Mouse (Mus musculus): ENCODE results near the gene Mcrs1. TPM values are rescaled to one million over a fixed set of nuclear protein-coding genes. Genes with fewer than 3 reads are reported as not detected.

Mcrs1 gene
- polyA plus RNA-seq, 1 experiment from 2014 or later = 181 TPM

DNA sequence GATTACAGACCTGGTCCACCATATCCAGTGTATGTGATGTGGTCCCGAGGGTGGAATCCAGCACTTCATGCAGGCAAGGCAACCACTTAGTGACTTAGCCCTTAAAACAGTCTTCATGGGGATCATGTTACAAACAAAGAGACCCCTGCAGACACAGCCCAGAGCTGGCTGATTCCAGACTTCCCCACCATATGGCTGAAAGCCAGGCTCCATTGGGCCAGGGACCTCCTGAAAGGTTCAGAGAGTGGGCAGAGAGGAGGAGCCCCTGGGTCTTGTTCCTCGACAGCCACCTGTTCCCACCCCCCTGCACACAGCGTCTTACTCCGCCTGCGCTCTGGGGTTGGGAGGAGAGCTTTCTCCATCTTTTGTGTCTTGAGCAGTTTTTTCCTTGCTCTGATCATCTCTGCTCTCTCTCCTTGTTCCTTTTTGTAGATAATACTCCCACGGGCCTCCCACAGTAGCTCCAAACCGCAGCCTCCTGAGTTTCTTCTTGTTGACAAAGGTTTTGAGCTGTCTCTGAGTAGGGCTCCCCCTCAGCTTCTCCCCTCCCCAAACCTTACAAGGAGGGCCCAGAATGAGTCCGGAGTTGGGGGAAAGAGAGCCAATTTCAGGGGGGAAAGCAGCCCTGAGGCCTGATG, 30.3 kb downstream of the Mcrs1 start:
- no peak for ATAC-seq (ENCODE audit: low FRiP score, low TSS enrichment)
- WGBS = 9% methylated on average over 8 of the region's 8 CpGs

DNA sequence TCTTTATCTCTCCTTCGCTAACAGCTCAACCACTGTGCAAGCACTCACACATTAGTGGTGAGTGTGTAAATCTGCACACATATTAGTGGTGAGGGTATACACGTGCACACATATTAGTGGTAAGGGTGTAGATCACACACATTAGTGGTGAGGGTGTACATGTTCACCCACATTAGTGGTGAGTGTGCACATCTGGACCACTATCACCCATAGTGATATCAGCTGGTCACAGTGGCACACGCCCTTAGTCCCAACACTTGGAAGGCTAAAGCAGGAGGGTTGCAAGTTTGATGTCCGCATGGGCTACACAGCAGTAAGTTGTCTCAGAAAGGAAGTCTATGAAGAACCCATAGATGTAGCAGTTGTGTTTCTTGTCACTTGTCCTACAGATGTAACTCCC, 34.1 kb downstream of the Mcrs1 start:
- Histone ChIP-seq H3K4me2 (replicated peaks; ENCODE audit: low read depth, low read length) (no peak overlapping the region), H3K9ac (replicated peaks; ENCODE audit: low read length) (no peak overlapping the region), H3K4me1 (ENCODE audit: insufficient read depth, low read length) (peaks cover 6% of the 10 kb centered on the region), H3K27me3 (ENCODE audit: insufficient read depth, low read length) (peaks cover 29% of the 10 kb centered on the region), H3K27ac (ENCODE audit: low read length) (no peak overlapping the region), H3K4me3 (ENCODE audit: low read length) (no peak overlapping the region), H3K36me3 (ENCODE audit: insufficient read depth, low read length) (peaks cover 13% of the 10 kb centered on the region), H3K9me3 (ENCODE audit: low read length) (no peaks in the 10 kb centered on the region)
- WGBS = 93% methylated on average over 4 of the region's 4 CpGs
- no peak for ATAC-seq (ENCODE audit: low FRiP score, low TSS enrichment)

More for the DNA sequence above, 30.3 kb downstream of the Mcrs1 start:
- H3K36me3 ChIP-seq (ENCODE audit: insufficient read depth, low read length) = no peaks in the 10 kb centered on the region
- no peak overlapping the region for H3K4me3 ChIP-seq (ENCODE audit: low read length)
- peaks cover 66% of the 10 kb centered on the region for H3K27me3 ChIP-seq (ENCODE audit: insufficient read depth, low read length)
- H3K27ac ChIP-seq (ENCODE audit: low read length) = no peak overlapping the region
- peaks cover 36% of the 10 kb centered on the region for H3K4me1 ChIP-seq (ENCODE audit: insufficient read depth, low read length)
- H3K4me2 ChIP-seq (replicated peaks; ENCODE audit: low read depth, low read length) = no peak overlapping the region
- no peak overlapping the region for H3K9ac ChIP-seq (replicated peaks; ENCODE audit: low read length)
- no peaks in the 10 kb centered on the region for H3K9me3 ChIP-seq (ENCODE audit: low read length)

DNA sequence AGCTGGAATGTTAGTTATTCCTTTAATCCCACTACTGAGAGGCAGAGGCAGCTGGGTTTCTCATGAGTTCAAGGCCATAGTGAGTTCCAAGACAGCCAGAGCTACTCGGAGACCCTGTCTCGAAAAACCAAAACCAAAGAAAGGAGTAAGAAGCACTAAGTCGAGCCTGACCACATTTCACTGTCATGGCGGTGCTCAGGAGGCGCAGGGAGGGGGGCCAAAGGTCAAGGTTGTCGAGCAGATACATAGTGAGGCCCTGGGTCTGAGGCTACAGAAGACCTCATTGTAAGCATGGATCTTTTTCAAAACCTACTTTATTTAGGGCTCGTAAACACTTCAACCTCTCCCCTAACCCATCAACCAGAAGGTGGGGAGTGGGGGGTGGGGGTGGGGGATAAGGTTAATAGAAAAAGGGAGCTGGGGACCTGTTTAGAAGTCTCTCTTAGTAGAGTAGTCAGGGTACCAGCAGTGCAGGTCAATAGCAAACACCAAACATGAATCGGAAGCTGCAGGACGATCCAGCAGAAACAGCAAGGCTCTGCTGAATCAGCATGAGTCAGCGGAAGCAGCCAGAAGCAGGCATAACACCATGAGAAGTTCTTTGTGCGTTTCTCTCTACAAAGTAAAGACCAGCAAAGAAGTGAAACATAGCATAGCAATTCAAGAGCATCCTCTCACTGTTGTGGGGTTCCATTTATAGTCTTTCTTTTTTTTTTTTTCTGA, 35.9 kb downstream of the Mcrs1 start:
- Histone ChIP-seq H3K27me3 (ENCODE audit: insufficient read depth, low read length) (peaks cover 12% of the 10 kb centered on the region), H3K9me3 (ENCODE audit: low read length) (no peaks in the 10 kb centered on the region), H3K27ac (ENCODE audit: low read length) (no peak overlapping the region), H3K4me1 (ENCODE audit: insufficient read depth, low read length) (no peaks in the 10 kb centered on the region), H3K9ac (replicated peaks; ENCODE audit: low read length) (no peak overlapping the region), H3K4me2 (replicated peaks; ENCODE audit: low read depth, low read length) (no peak overlapping the region), H3K36me3 (ENCODE audit: insufficient read depth, low read length) (peaks cover 30% of the 10 kb centered on the region), H3K4me3 (ENCODE audit: low read length) (no peak overlapping the region)
- WGBS = 80% methylated on average over 11 of the region's 11 CpGs
- ATAC-seq (ENCODE audit: low FRiP score, low TSS enrichment) = no peak

DNA sequence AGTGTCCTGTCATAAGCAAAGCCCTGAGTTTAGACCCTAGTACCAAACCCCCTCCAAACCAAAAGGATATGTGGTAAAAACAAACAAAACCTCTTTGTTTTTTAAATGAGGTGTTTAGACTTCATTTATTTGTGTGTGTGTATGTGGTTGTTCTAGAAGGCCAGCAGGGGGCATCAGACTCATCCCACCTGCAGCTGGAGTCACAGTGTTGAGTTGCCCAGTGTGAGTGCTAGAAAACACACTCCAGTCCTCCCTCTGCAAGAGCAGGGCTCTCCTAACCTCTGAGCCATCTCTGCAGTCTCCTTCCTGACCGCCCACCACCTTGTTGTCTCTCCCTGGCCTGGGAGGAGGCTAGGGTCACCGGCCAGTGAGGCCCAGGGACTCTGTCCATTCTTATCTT, 36.8 kb downstream of the Mcrs1 start:
- 73% methylated on average over 2 of the region's 2 CpGs for WGBS

DNA sequence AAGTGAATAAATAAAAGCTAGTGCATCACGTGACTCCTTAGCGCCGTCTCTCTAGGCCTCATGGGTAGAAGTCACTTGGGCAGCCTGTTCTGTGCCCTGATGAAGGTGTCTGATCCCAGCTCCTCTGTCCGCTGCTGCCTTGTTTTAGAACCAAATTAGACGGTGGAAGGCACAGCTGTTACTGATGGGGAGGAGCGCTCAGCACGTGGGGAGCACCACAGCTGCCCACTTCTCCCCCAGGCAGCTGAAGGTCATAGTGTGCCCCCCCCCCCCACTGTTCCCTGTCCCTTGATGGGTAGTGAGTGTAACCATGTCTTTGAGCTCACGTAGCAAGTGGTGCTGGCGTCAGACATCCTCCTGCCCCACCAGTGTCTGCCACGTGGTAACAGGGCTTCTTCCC, 38.6 kb downstream of the Mcrs1 start:
- Histone ChIP-seq H3K9me3 (ENCODE audit: low read length) (no peaks in the 10 kb centered on the region), H3K36me3 (ENCODE audit: insufficient read depth, low read length) (peaks cover 47% of the 10 kb centered on the region), H3K4me2 (replicated peaks; ENCODE audit: low read depth, low read length) (no peak overlapping the region), H3K9ac (replicated peaks; ENCODE audit: low read length) (no peak overlapping the region), H3K4me1 (ENCODE audit: insufficient read depth, low read length) (no peaks in the 10 kb centered on the region), H3K27me3 (ENCODE audit: insufficient read depth, low read length) (no peaks in the 10 kb centered on the region), H3K27ac (ENCODE audit: low read length) (no peak overlapping the region), H3K4me3 (ENCODE audit: low read length) (no peak overlapping the region)
- ATAC-seq (ENCODE audit: low FRiP score, low TSS enrichment) = no peak
- 88% methylated on average over 10 of the region's 10 CpGs for WGBS

More for the DNA sequence above, 36.8 kb downstream of the Mcrs1 start:
- peaks cover 7% of the 10 kb centered on the region; the same call in 1 of the 2 replicates for H3K27me3 ChIP-seq (ENCODE audit: insufficient read depth, low read length)
- no peak overlapping the region for H3K27ac ChIP-seq (ENCODE audit: low read length)
- no peak overlapping the region for H3K9ac ChIP-seq (replicated peaks; ENCODE audit: low read length)
- no peaks in the 10 kb centered on the region for H3K9me3 ChIP-seq (ENCODE audit: low read length)
- H3K36me3 ChIP-seq (ENCODE audit: insufficient read depth, low read length) = peaks cover 33% of the 10 kb centered on the region
- H3K4me2 ChIP-seq (replicated peaks; ENCODE audit: low read depth, low read length) = no peak overlapping the region
- ATAC-seq (ENCODE audit: low FRiP score, low TSS enrichment) = no peak
- H3K4me3 ChIP-seq (ENCODE audit: low read length) = no peak overlapping the region
- no peaks in the 10 kb centered on the region for H3K4me1 ChIP-seq (ENCODE audit: insufficient read depth, low read length)

DNA sequence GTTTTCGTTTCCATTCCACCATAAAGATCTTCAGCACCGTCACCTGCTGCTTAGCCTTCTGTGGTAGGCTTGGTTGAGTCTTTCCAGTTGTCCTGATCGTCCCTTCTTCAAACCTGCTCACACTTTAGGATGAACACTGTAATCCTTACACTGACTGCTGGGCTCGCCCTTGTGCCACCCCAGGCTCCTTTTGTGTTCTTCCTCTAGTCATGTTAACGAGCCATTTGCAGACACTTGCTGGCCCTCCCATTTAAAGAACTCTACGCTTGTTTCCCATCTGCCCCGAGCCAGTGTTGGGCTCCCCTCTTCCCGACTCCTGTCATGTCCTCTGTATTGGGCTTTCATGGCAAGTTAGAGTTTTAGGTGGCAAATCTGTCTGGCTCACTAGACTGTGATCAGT, 45.8 kb downstream of the Mcrs1 start:
- H3K27me3 ChIP-seq (ENCODE audit: insufficient read depth, low read length) = no peaks in the 10 kb centered on the region
- H3K36me3 ChIP-seq (ENCODE audit: insufficient read depth, low read length) = peaks cover 36% of the 10 kb centered on the region
- no peaks in the 10 kb centered on the region for H3K4me1 ChIP-seq (ENCODE audit: insufficient read depth, low read length)
- no peak overlapping the region for H3K4me3 ChIP-seq (ENCODE audit: low read length)
- 70% methylated on average over 8 of the region's 8 CpGs for WGBS
- H3K9me3 ChIP-seq (ENCODE audit: low read length) = no peaks in the 10 kb centered on the region
- H3K27ac ChIP-seq (ENCODE audit: low read length) = no peak overlapping the region
- no peak overlapping the region for H3K9ac ChIP-seq (replicated peaks; ENCODE audit: low read length)
- ATAC-seq (ENCODE audit: low FRiP score, low TSS enrichment) = no peak
- no peak overlapping the region for H3K4me2 ChIP-seq (replicated peaks; ENCODE audit: low read depth, low read length)

DNA sequence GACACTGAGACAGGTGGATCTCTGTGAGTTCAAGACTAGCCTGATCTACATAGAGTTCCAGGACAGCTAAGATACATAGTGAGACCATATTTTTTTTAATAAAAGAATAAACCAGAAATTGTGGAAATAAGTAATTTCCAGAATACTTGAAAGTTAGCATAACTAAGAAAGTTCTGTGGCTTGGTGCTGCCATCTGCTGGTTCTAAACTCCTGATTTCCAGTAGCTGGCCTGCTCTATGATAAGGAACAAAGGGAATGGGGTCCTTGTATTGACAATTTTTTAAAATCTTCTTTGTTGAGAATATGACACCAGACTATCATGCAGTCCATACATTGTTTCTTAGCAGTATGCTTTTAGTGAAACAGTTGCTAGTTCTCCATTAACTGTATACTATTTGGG, 53.0 kb downstream of the Mcrs1 start:
- no peak for ATAC-seq (ENCODE audit: low FRiP score, low TSS enrichment)
- Histone ChIP-seq H3K36me3 (ENCODE audit: insufficient read depth, low read length) (peaks cover 15% of the 10 kb centered on the region), H3K4me2 (replicated peaks; ENCODE audit: low read depth, low read length) (no peak overlapping the region), H3K27ac (ENCODE audit: low read length) (no peak overlapping the region), H3K4me3 (ENCODE audit: low read length) (no peak overlapping the region), H3K4me1 (ENCODE audit: insufficient read depth, low read length) (no peaks in the 10 kb centered on the region), H3K27me3 (ENCODE audit: insufficient read depth, low read length) (no peaks in the 10 kb centered on the region), H3K9ac (replicated peaks; ENCODE audit: low read length) (no peak overlapping the region), H3K9me3 (ENCODE audit: low read length) (no peaks in the 10 kb centered on the region)

DNA sequence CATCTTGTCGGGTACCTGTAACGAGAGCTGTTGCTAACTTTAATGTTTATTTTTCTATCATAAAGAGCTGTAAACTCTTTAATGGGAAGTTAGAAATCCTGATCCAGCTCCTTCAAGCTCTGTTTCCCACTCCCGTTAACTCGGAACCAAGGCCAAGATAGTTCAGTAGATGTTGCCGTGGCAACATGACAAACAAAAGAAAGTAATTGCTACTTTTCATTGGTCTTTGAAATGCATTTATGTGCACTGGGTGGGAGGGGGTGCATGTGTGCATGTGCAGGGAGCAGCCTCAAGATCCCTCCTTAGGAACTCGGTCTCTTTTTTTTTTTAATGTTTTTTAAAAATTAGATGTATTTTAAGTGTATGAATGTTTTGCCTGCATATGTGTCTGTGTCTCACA, 56.7 kb downstream of the Mcrs1 start:
- ATAC-seq (ENCODE audit: low FRiP score, low TSS enrichment) = no peak
- peaks cover 35% of the 10 kb centered on the region for H3K36me3 ChIP-seq (ENCODE audit: insufficient read depth, low read length)
- 57% methylated on average over 6 of the region's 6 CpGs for WGBS

DNA sequence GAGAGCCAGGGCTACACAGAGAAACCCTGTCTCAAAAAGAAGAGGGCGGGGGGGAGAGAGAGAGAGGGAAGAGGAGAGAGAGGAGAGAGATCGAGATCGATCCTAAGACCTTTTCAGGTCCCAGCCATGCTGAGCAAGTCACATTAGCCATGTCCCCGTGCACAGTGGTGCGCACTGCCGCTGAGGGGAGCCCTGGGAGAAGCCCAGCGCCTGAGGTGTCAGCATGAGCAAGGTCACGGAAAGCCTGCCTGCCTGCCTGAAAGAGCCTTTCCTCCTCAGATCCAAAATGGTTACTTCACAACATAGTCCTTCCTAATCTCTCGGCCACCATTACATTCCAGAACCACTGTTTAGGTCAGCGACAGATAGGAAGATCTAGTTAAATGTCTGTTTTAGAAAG, 57.4 kb downstream of the Mcrs1 start:
- Histone ChIP-seq H3K27me3 (ENCODE audit: insufficient read depth, low read length) (no peaks in the 10 kb centered on the region), H3K9me3 (ENCODE audit: low read length) (no peaks in the 10 kb centered on the region), H3K4me1 (ENCODE audit: insufficient read depth, low read length) (no peaks in the 10 kb centered on the region), H3K9ac (replicated peaks; ENCODE audit: low read length) (no peak overlapping the region), H3K36me3 (ENCODE audit: insufficient read depth, low read length) (peaks cover 33% of the 10 kb centered on the region), H3K27ac (ENCODE audit: low read length) (no peak overlapping the region), H3K4me2 (replicated peaks; ENCODE audit: low read depth, low read length) (no peak overlapping the region), H3K4me3 (ENCODE audit: low read length) (no peak overlapping the region)
- WGBS = 88% methylated on average over 10 of the region's 10 CpGs
- ATAC-seq (ENCODE audit: low FRiP score, low TSS enrichment) = no peak

More for the DNA sequence above, 56.7 kb downstream of the Mcrs1 start:
- H3K27me3 ChIP-seq (ENCODE audit: insufficient read depth, low read length) = no peaks in the 10 kb centered on the region
- H3K9me3 ChIP-seq (ENCODE audit: low read length) = no peaks in the 10 kb centered on the region
- H3K4me1 ChIP-seq (ENCODE audit: insufficient read depth, low read length) = no peaks in the 10 kb centered on the region
- no peak overlapping the region for H3K4me2 ChIP-seq (replicated peaks; ENCODE audit: low read depth, low read length)
- H3K9ac ChIP-seq (replicated peaks; ENCODE audit: low read length) = no peak overlapping the region
- no peak overlapping the region for H3K27ac ChIP-seq (ENCODE audit: low read length)
- H3K4me3 ChIP-seq (ENCODE audit: low read length) = no peak overlapping the region

All from kidney, embryonic 16.5 days (tissue).